Mouse (Mus musculus) midbrain, embryonic 15.5 days (tissue): Measurements from ENCODE around the gene Pnma5. TPM values are rescaled to one million over a fixed set of nuclear protein-coding genes. Genes with fewer than 3 reads are reported as not detected.

ENCODE experiments used
- ATAC-seq: fragments of 200-750 bp; cut with Nextera tagmentation; replicated peaks from 2 replicates; pipeline ENCODE4 v1.8.0; 2017; ENCODE audit warnings: moderate TSS enrichment
- H3K27ac ChIP-seq: fragments of 300-500 bp; sonication (generic); 2 replicates; pipeline ENCODE4 v1.5.1; 2015; ENCODE audit warnings: mild to moderate bottlenecking, inconsistent platforms
- H3K27me3 ChIP-seq: fragments of 300-500 bp; sonication (generic); replicated peaks from 2 replicates; pipeline ENCODE4 v1.6.1; 2015; ENCODE audit warnings: inconsistent platforms
- H3K36me3 ChIP-seq: fragments of 300-500 bp; sonication (generic); replicated peaks from 2 replicates; pipeline ENCODE4 v1.6.1; 2015; ENCODE audit warnings: inconsistent platforms
- H3K4me1 ChIP-seq: fragments of 300-500 bp; sonication (generic); 2 replicates; pipeline ENCODE4 v1.6.1; 2015; ENCODE audit warnings: inconsistent platforms
- H3K4me2 ChIP-seq: fragments of 300-500 bp; sonication (generic); 2 replicates; pipeline ENCODE4 v1.6.1; 2015; ENCODE audit warnings: inconsistent platforms, mild to moderate bottlenecking, moderate library complexity
- H3K4me3 ChIP-seq: fragments of 300-500 bp; sonication (generic); 2 replicates; pipeline ENCODE4 v1.5.1; 2015; ENCODE audit warnings: mild to moderate bottlenecking, inconsistent platforms
- H3K9ac ChIP-seq: fragments of 300-500 bp; sonication (generic); 2 replicates; pipeline ENCODE4 v1.6.1; 2015; ENCODE audit warnings: mild to moderate bottlenecking, inconsistent platforms
- H3K9me3 ChIP-seq: fragments of 300-500 bp; sonication (generic); 2 replicates; pipeline ENCODE4 v1.6.1; 2016; ENCODE audit warnings: inconsistent platforms
- WGBS: fragments of 180-500 bp; shearing (Covaris S2); methylation state at CpG from one replicate; pipeline ENCODE4 v1.1.7; 2015; ENCODE audit warnings: mixed read lengths; 5-methylcytosine and 5-hydroxymethylcytosine counted together
- polyA plus RNA-seq: library from polyadenylated mRNA; unstranded; fragments of >200 nt; fragmentation: Nextera tagmentation; extraction: Ambion mirVana; gene quantifications from 2 replicates; pipeline ENCODE4 v1.2.1, GENCODE M21; 2015

Gene Pnma5
- polyA plus RNA-seq, 1 experiment from 2014 or later: 0.22 TPM

GRCm38 (mm10) chrX:73007597-73008479 lies 29.1 kb downstream of the Pnma5 start:
- WGBS: 23% methylated on average over 25 of the region's 27 CpGs
- Histone ChIP-seq H3K36me3 (no peaks in the 10 kb centered on the region), H3K27me3 (no peaks in the 10 kb centered on the region), H3K27ac (peak overlapping the region; percentile 85), H3K9me3 (no peaks in the 10 kb centered on the region), H3K4me2 (peak overlapping the region; percentile 45), H3K4me3 (peak overlapping the region; percentile 33), H3K4me1 (no peaks in the 10 kb centered on the region), H3K9ac (peak overlapping the region; percentile 25; the same call in 1 of the 2 replicates)
- peak; percentile 99 for ATAC-seq

GRCm38 (mm10) chrX:73005678-73006077 lies 31.2 kb downstream of the Pnma5 start:
- Histone ChIP-seq H3K9me3 (no peaks in the 10 kb centered on the region), H3K36me3 (no peaks in the 10 kb centered on the region), H3K27ac (no peak overlapping the region), H3K4me3 (no peak overlapping the region), H3K9ac (no peak overlapping the region), H3K27me3 (no peaks in the 10 kb centered on the region), H3K4me1 (no peaks in the 10 kb centered on the region), H3K4me2 (no peak overlapping the region)
- WGBS: 72% methylated on average over 4 of the region's 4 CpGs
- no peak for ATAC-seq

- Histone ChIP-seq H3K36me3 (no peaks in the 10 kb centered on the region), H3K4me1 (no peaks in the 10 kb centered on the region), H3K4me2 (no peak overlapping the region), H3K27me3 (no peaks in the 10 kb centered on the region), H3K9ac (no peak overlapping the region), H3K27ac (no peak overlapping the region), H3K4me3 (no peak overlapping the region), H3K9me3 (no peaks in the 10 kb centered on the region)
- 86% methylated on average over 5 of the region's 5 CpGs for WGBS
- ATAC-seq: no peak
Observed at GRCm38 (mm10) chrX:73003110-73003509, 33.8 kb downstream of the Pnma5 start.

- no peak overlapping the region for H3K4me3 ChIP-seq
- no peak for ATAC-seq
- WGBS: 74% methylated on average over 3 of the region's 3 CpGs
Observed at GRCm38 (mm10) chrX:72995542-72995941, 41.4 kb downstream of the Pnma5 start.

GRCm38 (mm10) chrX:72992291-72992919 lies 44.5 kb downstream of the Pnma5 start:
- no peak for ATAC-seq
- WGBS: 56% methylated on average over 5 of the region's 5 CpGs

More at GRCm38 (mm10) chrX:72995542-72995941, 41.4 kb downstream of the Pnma5 start:
- H3K27me3 ChIP-seq: no peaks in the 10 kb centered on the region
- H3K27ac ChIP-seq: no peak overlapping the region
- H3K9ac ChIP-seq: no peak overlapping the region
- H3K4me2 ChIP-seq: no peak overlapping the region
- H3K9me3 ChIP-seq: no peaks in the 10 kb centered on the region
- no peaks in the 10 kb centered on the region for H3K36me3 ChIP-seq
- no peaks in the 10 kb centered on the region for H3K4me1 ChIP-seq

GRCm38 (mm10) chrX:72990581-72990980 lies 46.3 kb downstream of the Pnma5 start:
- H3K27me3 ChIP-seq: peaks cover 4% of the 10 kb centered on the region; the same call in 1 of the 2 replicates

More at GRCm38 (mm10) chrX:72992291-72992919, 44.5 kb downstream of the Pnma5 start:
- no peaks in the 10 kb centered on the region for H3K36me3 ChIP-seq
- H3K4me3 ChIP-seq: no peak overlapping the region
- no peaks in the 10 kb centered on the region for H3K9me3 ChIP-seq
- no peak overlapping the region for H3K27ac ChIP-seq
- no peaks in the 10 kb centered on the region for H3K4me1 ChIP-seq
- H3K27me3 ChIP-seq: no peaks in the 10 kb centered on the region; the same call in 1 of the 2 replicates
- H3K4me2 ChIP-seq: no peak overlapping the region
- H3K9ac ChIP-seq: no peak overlapping the region

GRCm38 (mm10) chrX:72988431-72988830 lies 48.5 kb downstream of the Pnma5 start:
- H3K9ac ChIP-seq: no peak overlapping the region
- no peaks in the 10 kb centered on the region for H3K36me3 ChIP-seq
- WGBS: 87% methylated on average over 3 of the region's 3 CpGs
- no peaks in the 10 kb centered on the region for H3K9me3 ChIP-seq
- H3K27me3 ChIP-seq: peaks cover 4% of the 10 kb centered on the region
- ATAC-seq: no peak
- H3K27ac ChIP-seq: no peak overlapping the region
- H3K4me1 ChIP-seq: no peaks in the 10 kb centered on the region
- no peak overlapping the region for H3K4me2 ChIP-seq
- no peak overlapping the region for H3K4me3 ChIP-seq

More at GRCm38 (mm10) chrX:72990581-72990980, 46.3 kb downstream of the Pnma5 start:
- Histone ChIP-seq H3K4me1 (no peaks in the 10 kb centered on the region), H3K9me3 (no peaks in the 10 kb centered on the region), H3K4me3 (no peak overlapping the region), H3K9ac (no peak overlapping the region), H3K4me2 (no peak overlapping the region), H3K36me3 (no peaks in the 10 kb centered on the region), H3K27ac (no peak overlapping the region)
- ATAC-seq: no peak
- WGBS: 74% methylated on average over 3 of the region's 3 CpGs

- Histone ChIP-seq H3K27me3 (peaks cover 4% of the 10 kb centered on the region), H3K27ac (no peak overlapping the region), H3K4me1 (no peaks in the 10 kb centered on the region), H3K4me3 (peak overlapping the region; percentile 35), H3K9me3 (no peaks in the 10 kb centered on the region), H3K9ac (no peak overlapping the region), H3K36me3 (no peaks in the 10 kb centered on the region), H3K4me2 (peak overlapping the region; percentile 64)
- WGBS: 36% methylated on average over 14 of the region's 14 CpGs
- no peak for ATAC-seq
Observed at GRCm38 (mm10) chrX:72987520-72987905, 49.4 kb downstream of the Pnma5 start.

- H3K27ac ChIP-seq: no peak within 1 kb of the TSS
- H3K4me2 ChIP-seq: peak within 1 kb of the TSS; percentile 64
- H3K36me3 ChIP-seq: no peaks in the 10 kb centered on the region
- peak within 1 kb of the TSS; percentile 35 for H3K4me3 ChIP-seq
- no peak within 1 kb of the TSS for H3K9ac ChIP-seq
- WGBS: 37% methylated on average over 42 of the region's 45 CpGs
- peak; percentile 58 for ATAC-seq
- peaks cover 4% of the 10 kb centered on the region for H3K27me3 ChIP-seq
- H3K4me1 ChIP-seq: no peaks in the 10 kb centered on the region
- H3K9me3 ChIP-seq: no peaks in the 10 kb centered on the region
Observed at GRCm38 (mm10) chrX:72986841-72987519, 49.9 kb downstream of the Pnma5 start, which contains the start of gene Zfp185. Gene Zfp185, plus strand, starts transcription at chrX:72987339.

- Histone ChIP-seq H3K36me3 (no peaks in the 10 kb centered on the region), H3K9me3 (no peaks in the 10 kb centered on the region), H3K4me2 (no peak overlapping the region), H3K27me3 (peaks cover 4% of the 10 kb centered on the region), H3K4me3 (no peak overlapping the region), H3K4me1 (no peaks in the 10 kb centered on the region), H3K9ac (no peak overlapping the region), H3K27ac (no peak overlapping the region)
- 80% methylated on average over 2 of the region's 2 CpGs for WGBS
- no peak for ATAC-seq
Observed at GRCm38 (mm10) chrX:72985607-72986006, 51.3 kb downstream of the Pnma5 start.
